Mouse (Mus musculus) fat pad, adult 2 months (tissue): ENCODE results near the gene Asb16.

Experiments
- DNase-seq: peaks from one replicate; pipeline ENCODE4 v3.0.0-alpha.2; 2011; ENCODE audit warnings: low read depth, low spot score; ENCODE audit errors: extremely low read depth

The Asb16 gene

DNA sequence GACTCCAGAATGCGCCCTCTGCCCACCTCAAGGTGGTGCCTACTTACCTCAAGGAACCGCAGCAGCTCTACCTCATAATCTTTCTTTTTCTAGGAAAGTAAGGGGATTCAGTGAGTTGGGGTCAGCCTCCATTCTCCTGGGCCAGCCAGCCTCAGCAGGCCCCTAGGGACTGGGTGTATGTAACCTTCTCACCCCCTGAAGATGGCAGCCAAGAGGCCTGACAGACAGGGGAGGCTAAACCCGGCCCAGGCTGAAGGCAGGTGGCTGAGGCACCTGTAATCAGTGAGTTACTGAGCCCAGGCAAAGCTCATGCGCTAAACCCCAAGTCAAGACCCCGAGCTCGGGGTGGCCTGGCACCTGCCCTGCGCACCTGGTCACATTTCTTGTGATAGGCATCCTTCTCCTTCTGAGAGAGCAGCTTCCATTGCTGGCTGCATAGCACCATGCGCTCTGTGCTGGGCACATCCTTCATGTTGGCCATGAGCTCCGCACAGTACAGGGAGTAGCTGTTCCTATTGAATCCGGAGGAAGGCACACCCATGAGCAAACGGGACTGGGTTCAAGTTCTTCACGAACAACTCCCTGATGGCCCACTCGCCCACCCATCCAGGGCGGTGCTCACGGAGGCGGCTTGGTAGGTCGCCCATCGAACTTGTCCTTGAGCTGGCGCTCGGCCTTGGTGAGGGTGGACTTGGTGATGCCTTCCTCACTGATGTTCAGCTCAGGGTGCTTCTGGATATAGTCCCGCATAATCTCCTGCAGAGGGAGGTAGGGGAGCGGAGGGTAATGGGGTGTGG, 41.5 kb downstream of the Asb16 start:
- DNase-seq, result no peak

DNA sequence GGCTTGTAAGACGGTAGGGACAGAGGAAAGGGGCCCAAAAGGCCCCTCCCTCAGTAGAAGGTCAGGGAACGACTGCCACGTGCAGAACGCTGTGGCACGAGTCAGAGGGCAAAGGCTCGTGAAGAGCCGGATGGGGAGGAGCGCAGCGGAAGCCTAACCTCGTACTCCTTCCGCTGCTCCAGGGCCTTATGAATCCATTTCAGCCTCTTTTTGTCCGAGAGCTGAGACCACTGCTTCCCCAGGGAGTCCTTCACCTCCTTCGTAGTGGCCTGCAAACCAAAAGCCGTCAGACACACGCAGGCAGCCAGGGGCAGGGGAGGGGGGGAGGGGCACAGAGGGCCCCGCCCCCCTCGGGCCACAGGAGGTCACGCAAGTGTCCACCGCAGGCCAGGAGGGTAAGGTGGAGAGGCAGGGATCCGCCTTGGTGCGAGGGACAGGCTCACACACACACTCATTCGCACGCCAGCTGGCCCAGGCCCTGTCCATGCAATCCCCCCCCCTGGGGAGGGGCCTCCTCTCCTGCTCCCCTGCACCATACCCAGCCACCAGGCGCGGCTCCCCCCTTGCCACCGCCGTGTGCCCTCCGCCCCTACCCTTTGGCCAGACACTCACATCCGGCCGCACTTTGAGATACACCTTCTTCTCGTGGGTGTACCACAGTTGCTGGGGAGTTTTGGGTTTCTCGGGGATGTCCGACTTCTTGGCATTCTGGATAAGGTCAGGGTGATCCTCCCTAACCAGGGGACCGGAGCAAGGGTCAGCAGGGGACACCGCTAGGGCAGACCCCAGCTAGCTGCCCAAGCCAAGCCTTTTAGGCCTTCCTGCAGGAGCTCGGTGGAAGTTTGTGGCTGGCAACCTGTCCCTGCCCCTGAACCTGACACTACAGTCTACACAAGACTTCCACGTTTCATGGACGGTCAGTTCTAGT, 42.5 kb downstream of the Asb16 start:
- DNase-seq, result no peak

DNA sequence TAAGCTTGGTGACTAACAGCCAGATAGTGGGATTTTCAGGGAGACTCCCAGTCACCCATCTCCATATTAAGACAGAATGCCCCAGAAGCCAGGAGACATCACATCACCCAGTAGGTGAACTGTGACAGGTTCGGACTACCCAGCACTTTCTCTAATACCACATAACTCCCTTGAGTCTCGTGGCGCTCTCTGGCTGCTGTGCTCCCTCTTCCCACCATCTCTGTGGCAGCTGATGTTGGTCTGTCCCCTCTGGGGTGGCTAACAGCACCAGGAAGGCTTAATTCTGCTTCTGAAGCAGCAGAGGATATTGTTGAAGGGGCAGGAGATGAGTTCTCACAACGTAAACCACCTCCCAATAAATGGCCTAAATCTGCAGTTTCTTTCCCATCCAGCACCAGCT, 43.4 kb downstream of the Asb16 start:
- DNase-seq, result no peak

- DNase-seq, result no peak
Measured at GRCm38 (mm10) chr11:102312586-102312985, 44.0 kb downstream of the Asb16 start.

DNA sequence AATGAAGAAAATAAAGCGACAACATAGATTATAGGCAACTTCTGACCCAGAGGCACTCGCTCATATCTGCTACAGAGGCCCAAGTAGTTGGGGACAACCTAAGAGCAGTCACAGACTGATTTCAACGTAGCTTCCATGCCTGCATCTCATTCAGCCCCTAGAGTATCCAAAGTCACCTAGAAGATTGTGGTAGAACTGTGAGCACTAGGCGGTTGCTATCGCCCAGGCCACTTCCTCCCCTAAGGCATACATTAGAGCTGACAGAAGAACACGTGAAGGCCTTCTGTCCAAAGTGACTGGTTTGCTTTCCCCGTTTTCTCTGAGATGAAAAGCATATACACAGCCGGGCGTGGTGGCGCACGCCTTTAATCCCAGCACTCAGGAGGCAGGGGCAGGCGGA, 45.8 kb downstream of the Asb16 start:
- no peak for DNase-seq

DNA sequence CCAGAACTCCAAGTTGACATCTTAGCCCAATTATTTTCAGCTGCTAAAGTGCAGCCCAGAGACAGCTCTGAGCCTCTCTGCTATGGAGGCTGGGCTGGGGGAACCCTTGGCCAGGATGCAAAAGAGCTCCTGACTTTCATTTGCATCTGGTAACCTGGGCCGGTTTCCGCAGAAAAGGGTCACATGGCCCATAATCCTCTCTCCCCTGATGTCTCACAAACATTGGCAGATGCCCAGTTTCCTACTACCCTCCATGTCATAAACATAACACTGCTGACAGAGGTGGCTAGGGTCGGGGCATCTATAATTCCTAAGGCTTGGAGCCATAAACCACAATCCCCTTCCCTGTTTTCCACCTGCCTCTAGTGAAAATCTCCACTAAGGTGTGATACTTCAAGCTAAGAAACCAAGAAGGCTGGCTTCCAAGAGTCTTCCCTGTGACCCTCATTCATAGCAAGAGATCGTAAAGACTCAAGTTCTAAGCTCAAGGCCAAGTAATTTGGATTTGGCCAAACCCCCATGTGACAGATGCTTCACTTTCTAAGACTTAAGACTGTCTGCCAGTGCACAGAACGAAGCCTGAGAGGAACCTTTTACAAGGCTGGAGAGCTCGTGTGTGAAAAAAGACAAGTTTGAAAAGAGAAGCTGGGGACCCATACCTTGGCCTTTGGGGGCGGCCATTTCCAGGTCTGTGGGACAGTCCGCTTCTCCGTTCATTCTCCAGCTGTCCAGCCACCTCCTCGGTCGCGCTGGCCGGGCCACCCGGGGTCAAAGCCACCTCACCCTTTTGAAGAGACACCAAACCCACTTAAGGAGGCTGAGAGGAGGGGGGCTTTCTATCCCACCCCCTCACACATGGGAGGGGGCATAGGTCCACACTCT, 47.4 kb downstream of the Asb16 start:
- no peak for DNase-seq

DNA sequence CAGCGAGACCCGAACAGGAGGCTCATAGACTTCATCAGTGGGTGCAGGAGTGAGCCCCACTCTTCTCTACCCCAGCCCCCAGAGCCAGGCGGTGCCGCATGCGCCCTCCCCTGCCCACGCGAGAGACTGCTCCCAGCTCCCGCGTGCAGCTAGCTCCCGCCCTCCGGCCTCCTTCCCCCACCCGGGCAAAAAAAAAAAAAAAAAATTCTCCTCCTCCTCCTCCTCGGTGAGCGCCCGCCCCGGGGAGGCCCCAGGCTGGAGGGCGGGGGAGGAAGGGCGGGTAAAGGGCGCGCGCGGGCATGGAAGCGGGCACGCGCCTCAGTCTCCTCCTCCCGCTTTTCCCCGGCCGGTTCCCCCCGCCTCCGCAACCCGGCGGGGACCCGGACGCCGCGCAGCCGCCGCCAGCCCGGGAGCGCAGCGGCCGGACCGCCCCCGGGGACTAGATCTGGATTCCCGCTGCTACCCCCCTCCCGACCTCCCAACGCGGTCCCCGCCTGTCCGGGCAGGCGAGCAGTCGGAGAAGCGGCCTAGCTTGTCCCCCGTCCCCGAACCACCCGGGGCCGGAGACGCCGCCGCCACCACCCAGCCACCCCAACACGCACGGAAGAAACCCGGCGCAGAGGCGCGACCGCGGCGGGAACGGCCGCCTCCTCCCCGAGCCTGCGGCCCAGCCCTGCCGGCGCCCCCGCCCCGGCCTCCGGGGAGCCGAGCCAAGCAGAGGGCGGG, 48.2 kb downstream of the Asb16 start:
- no peak for DNase-seq

- no peak for DNase-seq
Measured at GRCm38 (mm10) chr11:102317298-102317900, 48.9 kb downstream of the Asb16 start.

DNA sequence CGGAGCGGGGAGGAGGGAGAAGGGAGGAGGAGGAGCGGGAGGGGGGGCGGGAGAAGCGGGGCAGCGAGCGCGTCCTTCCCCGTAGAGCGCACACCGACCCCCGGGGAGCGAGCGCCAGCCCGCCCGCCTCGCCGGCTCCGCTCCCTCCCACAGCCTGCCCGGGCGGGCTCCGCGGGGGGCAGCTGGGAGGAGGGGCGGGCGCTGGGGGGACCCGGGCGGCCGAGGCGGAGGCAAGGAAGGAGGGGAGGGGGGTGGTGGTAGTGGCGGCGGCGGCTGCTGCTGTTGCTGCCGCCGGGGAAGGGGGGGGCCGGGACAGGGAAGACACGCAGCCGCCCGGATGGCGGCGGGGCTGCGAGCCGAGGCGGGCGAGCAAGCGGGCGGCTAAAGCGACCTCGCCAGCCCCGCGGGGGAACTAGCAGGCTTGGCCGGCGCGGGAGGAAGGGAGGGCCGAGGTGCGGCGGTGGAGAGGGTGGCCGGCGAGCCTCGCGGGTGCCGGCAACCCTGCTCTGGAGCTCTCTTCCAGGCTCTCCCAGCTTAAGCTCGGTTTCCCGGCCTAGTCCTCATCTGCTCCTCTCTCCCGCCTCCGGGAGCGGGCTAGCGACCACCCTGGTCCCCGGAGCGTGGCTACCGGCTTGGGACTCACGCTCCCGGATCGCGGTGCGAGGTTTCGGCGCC, 49.5 kb downstream of the Asb16 start:
- DNase-seq, result no peak

GRCm38 (mm10) chr11:102318576-102319409, 50.2 kb downstream of the Asb16 start:
- no peak for DNase-seq

GRCm38 (mm10) chr11:102319410-102319792, 50.9 kb downstream of the Asb16 start, which contains the start of gene Ubtf:
Gene Ubtf (minus strand): TSS chr11:102319742.
- no peak for DNase-seq

- DNase-seq, result no peak
Measured at GRCm38 (mm10) chr11:102319941-102320685, 51.6 kb downstream of the Asb16 start.

DNA sequence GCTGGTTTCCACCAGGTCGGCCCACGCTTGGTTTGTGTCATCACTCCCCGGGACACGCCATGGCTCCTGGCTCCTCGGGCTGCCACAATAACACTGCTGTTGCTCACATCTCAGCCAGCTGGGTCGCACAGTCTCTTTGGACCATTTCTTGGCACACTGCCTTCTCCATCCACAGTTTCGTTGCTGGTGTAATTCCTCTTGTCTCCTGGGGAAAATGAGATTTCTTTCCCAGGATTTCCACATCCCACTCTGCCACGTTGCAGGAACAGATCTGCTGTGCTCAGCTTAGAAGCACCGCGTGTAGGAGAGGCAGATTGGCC, 52.1 kb downstream of the Asb16 start:
- no peak for DNase-seq

DNA sequence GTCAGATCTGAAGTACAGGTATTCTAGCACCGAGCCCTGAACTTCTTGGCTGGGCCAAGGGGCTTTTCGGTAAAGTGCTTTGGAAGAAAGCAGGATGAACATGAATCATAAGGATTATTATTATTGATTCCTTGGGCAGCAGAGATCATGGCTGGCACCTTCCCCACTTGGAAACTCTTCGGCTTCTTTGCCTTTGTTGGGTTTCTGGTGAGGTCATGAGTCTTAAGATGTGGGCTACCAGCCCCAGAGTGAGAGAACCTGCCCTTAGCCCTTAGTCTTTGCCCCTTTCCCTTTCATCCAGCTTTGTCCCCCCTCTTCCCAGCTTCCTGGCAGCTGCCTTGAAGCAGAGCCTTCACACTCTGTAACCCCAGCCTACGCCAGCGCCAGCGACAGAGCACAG, 53.4 kb downstream of the Asb16 start:
- no peak for DNase-seq

DNA sequence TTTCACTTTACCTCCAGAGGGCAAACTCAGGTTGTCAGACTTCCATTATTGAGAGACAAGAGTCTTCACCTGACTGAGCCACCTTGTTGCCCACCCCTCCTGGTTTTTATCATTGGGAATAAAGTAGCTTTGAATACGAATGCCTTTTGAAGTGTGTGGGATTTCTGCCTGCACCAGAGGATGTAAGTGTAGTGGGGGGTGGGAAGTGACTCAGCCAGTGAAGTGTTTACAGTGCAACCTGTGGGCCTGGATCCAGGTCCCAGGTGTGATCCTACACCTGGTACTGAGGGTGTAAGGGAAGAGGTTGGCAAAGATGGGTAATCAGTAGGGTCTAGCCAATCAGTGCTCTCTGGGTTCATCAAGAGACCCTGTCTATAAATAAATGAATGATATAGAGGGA, 55.0 kb downstream of the Asb16 start:
- DNase-seq, result no peak

DNA sequence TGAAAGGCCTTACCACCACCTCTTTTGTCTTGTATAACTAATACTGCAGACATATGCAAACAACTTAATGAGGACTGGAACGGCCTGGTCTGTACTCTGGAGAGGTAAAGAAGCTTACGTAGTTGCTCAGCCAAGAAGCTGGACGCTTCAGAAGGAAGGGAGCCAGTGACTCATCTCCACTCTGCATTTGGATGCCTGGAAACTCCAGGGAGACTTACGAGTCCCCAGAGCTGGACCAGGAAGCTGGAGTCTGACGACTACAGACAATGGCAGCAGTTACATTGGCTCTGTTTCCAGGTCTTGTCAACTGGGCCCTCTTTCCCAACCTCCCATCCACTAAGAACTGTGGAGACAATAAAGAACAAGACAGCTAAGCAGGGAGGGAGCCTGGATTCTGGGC, 58.7 kb downstream of the Asb16 start:
- no peak for DNase-seq

DNA sequence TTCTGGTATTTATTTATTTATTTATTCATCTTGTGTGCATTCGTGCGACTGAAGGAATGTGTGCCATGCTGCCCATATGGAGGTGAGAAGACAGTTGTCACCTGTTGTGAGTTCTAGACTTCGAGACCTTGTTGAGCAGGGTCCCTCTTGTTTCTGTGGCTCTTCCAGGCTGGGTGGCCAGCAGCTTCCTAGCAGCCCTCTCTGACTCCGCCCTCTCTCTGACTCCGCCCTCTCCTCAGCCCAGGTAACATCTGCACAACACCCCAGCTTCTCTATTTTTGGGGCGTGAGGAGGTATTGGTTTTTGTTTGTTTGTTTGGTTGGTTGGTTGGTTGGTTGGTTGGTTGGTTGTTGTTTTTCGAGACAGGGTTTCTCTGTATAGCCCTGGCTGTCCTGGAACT, 59.3 kb downstream of the Asb16 start:
- DNase-seq, result no peak
